Mouse (Mus musculus): Measurements from ENCODE around the gene Zfp169. TPM values are rescaled to one million over a fixed set of nuclear protein-coding genes. Genes with fewer than 3 reads are reported as not detected.
A peak's percentile ranks its signal among the peaks of the same experiment; 100 is the strongest.

Zfp169 gene
- total RNA-seq (2012; rRNA removed) (6.2 and 6.6 TPM in 2 replicates), total RNA-seq (2014; rRNA removed) (3.4 and 4.2 TPM in 2 replicates), polyA plus RNA-seq (2012; ENCODE audit: insufficient read length, low read depth) (2.3 and 2.9 TPM in 2 replicates)

DNA sequence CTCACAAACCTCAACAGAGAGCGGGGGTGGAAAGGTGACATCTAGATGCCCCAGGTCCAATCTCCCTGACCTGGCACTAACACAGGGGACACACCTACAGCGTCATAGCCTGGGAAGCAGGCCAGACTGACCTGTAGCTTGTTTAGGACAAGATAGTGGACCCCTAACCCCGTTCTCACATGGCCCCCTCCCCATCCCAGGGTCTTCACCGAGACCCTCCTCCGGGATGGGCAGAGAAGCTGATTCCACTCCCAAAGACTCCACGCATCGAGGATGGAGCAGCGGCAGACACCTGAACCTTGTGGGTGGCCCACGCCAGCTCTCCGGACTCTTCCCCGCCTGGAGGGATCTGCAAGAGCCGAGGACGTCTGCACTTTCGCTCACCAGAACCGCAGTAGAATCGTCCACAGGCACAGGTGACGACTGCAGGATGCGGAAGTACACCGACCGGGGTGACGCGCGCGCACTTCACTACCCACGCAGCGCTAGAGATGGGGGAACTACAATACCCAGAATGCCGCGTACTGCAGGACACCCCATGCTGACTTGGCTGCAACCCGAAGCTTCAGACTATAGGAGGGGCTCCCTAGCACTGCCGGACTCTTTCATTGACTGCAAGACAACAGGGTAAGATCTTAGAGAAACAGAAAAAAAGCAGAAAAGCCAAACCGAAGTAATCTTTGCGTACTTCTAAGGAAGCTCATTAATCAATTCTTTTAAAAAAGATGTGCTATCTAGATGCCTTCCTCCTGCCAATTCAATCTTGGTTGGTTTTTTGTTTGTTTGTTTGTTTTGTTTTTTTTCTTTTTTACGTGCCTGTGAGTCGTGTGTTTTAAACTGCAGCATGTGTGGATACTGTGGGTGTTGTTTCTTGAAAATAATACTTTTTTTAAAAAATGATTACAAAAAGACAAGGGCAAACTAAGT is at the start of gene Zfp169, which contains the start of gene A830005F24Rik:
TSS of gene Zfp169 (minus strand) at position 449 of the 927 bp plus-strand sequence.
TSS of gene A830005F24Rik (plus strand) at position 568 of the 927 bp plus-strand sequence.
- Histone ChIP-seq H3K27ac (ENCODE audit: insufficient read depth, low read depth) (no peak within 1 kb of the TSS), H3K27me3 (replicated peaks) (no peaks in the 10 kb centered on the region), H3K9ac (ENCODE audit: insufficient read depth, low read depth) (peak within 1 kb of the TSS; percentile 90), H3K4me2 (ENCODE audit: insufficient read depth, low read depth, poor library complexity, severe bottlenecking) (peak within 1 kb of the TSS; percentile 90), H3K4me1 (ENCODE audit: control insufficient read depth in 1 of 2, insufficient read depth in 2 of 2) (peaks cover 7 to 33% of the 10 kb centered on the region in 2 experiments; a peak in 3 of 4 replicates), H3K9me3 (replicated peaks; ENCODE audit: low read length) (no peaks in the 10 kb centered on the region), H3K4me3 (replicated peaks in 1 of 3; ENCODE audit: low read depth in 2 of 3, low read length in 2 of 3, poor library complexity in 1 of 3) (peak within 1 kb of the TSS; percentile 70 to 97 (median 92)), H3K79me2 (replicated peaks; ENCODE audit: control insufficient read depth, extremely low read depth, insufficient read depth, poor library complexity, severe bottlenecking) (no peaks in the 10 kb centered on the region), H3K36me3 (replicated peaks in 1 of 2; ENCODE audit: control insufficient read depth in 1 of 2, insufficient read depth in 1 of 2, low read length in 1 of 2) (peaks cover 0 to 11% of the 10 kb centered on the region in 2 experiments)
- in situ Hi-C loops (cut with MboI; ENCODE audit: low pct_ligation_motif_present, low pct_unique_long_range_greater_than_20kb, low sequenced_read_pairs): no loop called here
- DNase-seq (ENCODE audit: extremely low read depth): peak; percentile 91
- dilution Hi-C loops (cut with MboI; ENCODE audit: extremely low pct_ligation_motif_present, extremely low pct_unique_long_range_greater_than_20kb, low sequenced_read_pairs): no loop called here
- peak; percentile 73 for TF ChIP-seq TCF12 (IDR thresholded peaks at IDR 0.05; ENCODE audit: low read depth, low read length)
- TF ChIP-seq ZNF384 (IDR thresholded peaks at IDR 0.05; ENCODE audit: low read depth, low read length): peak; percentile 14; the same call in 1 of the 2 replicates
- TF ChIP-seq KAT2A (IDR thresholded peaks at IDR 0.05; ENCODE audit: insufficient replicate concordance, low read length): peak; percentile 82; the same call in 1 of the 2 replicates
- no peak for TF ChIP-seq JUND (conservative IDR thresholded peaks at IDR 0.05; ENCODE audit: low read depth, low read length)
- peak; percentile 76 for TF ChIP-seq MXI1 (IDR thresholded peaks at IDR 0.05; ENCODE audit: low read depth, low read length)
- no peak for TF ChIP-seq ETS1 (conservative IDR thresholded peaks at IDR 0.05; ENCODE audit: low read depth, low read length)
- peak; percentile 54; the same call in 1 of the 2 replicates for TF ChIP-seq POLR2AphosphoS2 (IDR thresholded peaks at IDR 0.05; ENCODE audit: low read depth, low read length)
- peak; percentile 84 for TF ChIP-seq MAFK (IDR thresholded peaks at IDR 0.05; ENCODE audit: insufficient replicate concordance, low read length)
- peak; percentile 6; the same call in 1 of the 2 replicates for TF ChIP-seq IRF4 (IDR thresholded peaks at IDR 0.05; ENCODE audit: low read depth, low read length)
- TF ChIP-seq ZMIZ1 (IDR thresholded peaks at IDR 0.05; ENCODE audit: low read depth, low read length): peak; percentile 53; the same call in 1 of the 2 replicates
- no peak for TF ChIP-seq JUN (IDR thresholded peaks at IDR 0.05; ENCODE audit: insufficient read depth, low read depth, low read length)
- TF ChIP-seq RAD21 (IDR thresholded peaks at IDR 0.05; ENCODE audit: low read depth, low read length): no peak
- TF ChIP-seq USF2 (conservative IDR thresholded peaks at IDR 0.05; ENCODE audit: low read depth, low read length): no peak
- peak; percentile 35; the same call in 1 of the 2 replicates for TF ChIP-seq MYC (IDR thresholded peaks at IDR 0.05; ENCODE audit: low read depth, low read length)
- peak; percentile 70 for TF ChIP-seq SIN3A (IDR thresholded peaks at IDR 0.05; ENCODE audit: low read length)
- no peak for TF ChIP-seq EP300 (IDR thresholded peaks at IDR 0.05; ENCODE audit: low read length)
- no peak for TF ChIP-seq ZC3H11A (IDR thresholded peaks at IDR 0.05; ENCODE audit: low read depth, low read length)
- TF ChIP-seq ZKSCAN1 (IDR thresholded peaks at IDR 0.05; ENCODE audit: borderline replicate concordance, low read depth, low read length): no peak
- TF ChIP-seq NELFE (IDR thresholded peaks at IDR 0.05; ENCODE audit: low read depth, low read length): peak; percentile 76; the same call in 1 of the 2 replicates
- TF ChIP-seq SMC3 (IDR thresholded peaks at IDR 0.05; ENCODE audit: low read depth, low read length): no peak
- peak; percentile 59; the same call in 1 of the 2 replicates for TF ChIP-seq TBP (conservative IDR thresholded peaks at IDR 0.05; ENCODE audit: low read depth, low read length)
- TF ChIP-seq POLR2A (IDR thresholded peaks at IDR 0.05; ENCODE audit: low read depth, low read length): peak; percentile 86
- no peak for TF ChIP-seq CTCF (conservative IDR thresholded peaks at IDR 0.05 in 1 of 2, IDR thresholded peaks at IDR 0.05 in 1 of 2; ENCODE audit: low read depth in 2 of 2, low read length in 2 of 2)
- no peak for TF ChIP-seq E2F4 (IDR thresholded peaks at IDR 0.05; ENCODE audit: insufficient replicate concordance, low read depth, low read length)
- no peak for TF ChIP-seq USF1 (IDR thresholded peaks at IDR 0.05; ENCODE audit: low read depth, low read length)
- no peak for TF ChIP-seq MEF2A (IDR thresholded peaks at IDR 0.05; ENCODE audit: borderline replicate concordance, low read depth, low read length)
- no peak for TF ChIP-seq UBTF (IDR thresholded peaks at IDR 0.05; ENCODE audit: low read depth, low read length)
- TF ChIP-seq BHLHE40 (IDR thresholded peaks at IDR 0.05; ENCODE audit: low read depth, low read length): no peak
- TF ChIP-seq CHD2 (IDR thresholded peaks at IDR 0.05; ENCODE audit: low read length): no peak
- peak; percentile 35; the same call in 1 of the 2 replicates for TF ChIP-seq GABPA (IDR thresholded peaks at IDR 0.05; ENCODE audit: insufficient replicate concordance, low read depth, low read length)
- TF ChIP-seq HCFC1 (IDR thresholded peaks at IDR 0.05; ENCODE audit: low read depth, low read length): peak; percentile 99
- peak; percentile 84 for TF ChIP-seq NRF1 (IDR thresholded peaks at IDR 0.05; ENCODE audit: low read depth, low read length)
- TF ChIP-seq MAX (IDR thresholded peaks at IDR 0.05; ENCODE audit: low read length): peak; percentile 54; the same call in 1 of the 2 replicates
- TF ChIP-seq ELF1 (IDR thresholded peaks at IDR 0.05; ENCODE audit: low read depth, low read length): peak; percentile 97
- peak; percentile 74; the same call in 1 of the 2 replicates for TF ChIP-seq CHD1 (IDR thresholded peaks at IDR 0.05; ENCODE audit: low read depth, low read length)
- TF ChIP-seq RCOR1 (conservative IDR thresholded peaks at IDR 0.05; ENCODE audit: low read depth, low read length): no peak
- TF ChIP-seq PAX5 (IDR thresholded peaks at IDR 0.05; ENCODE audit: low read length): no peak

Measured in CH12.LX (cell line).